Mouse (Mus musculus): ENCODE measurements around the gene Stat5a.

- TF ChIP-seq POLR2A (IDR thresholded peaks at IDR 0.05; ENCODE audit: low read depth, low read length) (peak; percentile 46; the same call in 1 of the 2 replicates), CTCF (IDR thresholded peaks at IDR 0.05; ENCODE audit: extremely low read depth, insufficient read length, insufficient replicate concordance, low read depth, low read length) (no peak)
Observed at GRCm38 (mm10) chr11:100822365-100822764, 36.8 kb upstream of the Stat5a start.
